Mouse (Mus musculus) monocyte, adult 2 months (primary cell): Measurements from ENCODE around the gene Sema4a.
A peak's percentile ranks its signal among the peaks of the same experiment; 100 is the strongest.

Experiments
- DNase-seq, 2 experiments: peaks; one replicate each; pipeline ENCODE4 v3.0.0; 2022; ENCODE audit warnings: low spot score in 2 of 2, low read depth in 1 of 2

Sema4a gene

GRCm38 (mm10) chr3:88460983-88461696 lies at the start of gene Sema4a:
Gene Sema4a (minus strand): TSS chr3:88461182.
- no peak for DNase-seq

GRCm38 (mm10) chr3:88509692-88510420 lies 48.9 kb upstream of the Sema4a start, which contains the start of gene Lmna:
Gene Lmna (minus strand): TSS chr3:88509956.
- peak; percentile 91 to 96 for DNase-seq

- DNase-seq = no peak
These were observed 48.3 kb upstream of the Sema4a start for GRCm38 (mm10) chr3:88509250-88509649.

GRCm38 (mm10) chr3:88505765-88506164 lies 44.8 kb upstream of the Sema4a start:
- no peak for DNase-seq

GRCm38 (mm10) chr3:88505081-88505480 lies 44.1 kb upstream of the Sema4a start:
- no peak for DNase-seq

- no peak for DNase-seq
These were observed 43.1 kb upstream of the Sema4a start for GRCm38 (mm10) chr3:88503881-88504746.

- DNase-seq = no peak
These were observed 42.5 kb upstream of the Sema4a start for GRCm38 (mm10) chr3:88503505-88503863.

- peak in 1 of 2 experiments; percentile 44 for DNase-seq
These were observed 41.9 kb upstream of the Sema4a start for GRCm38 (mm10) chr3:88502641-88503504.

GRCm38 (mm10) chr3:88502031-88502571 lies 41.1 kb upstream of the Sema4a start:
- DNase-seq = no peak

GRCm38 (mm10) chr3:88501366-88502030 lies 40.5 kb upstream of the Sema4a start:
- no peak for DNase-seq

- DNase-seq = no peak
These were observed 39.8 kb upstream of the Sema4a start for GRCm38 (mm10) chr3:88500655-88501365.

- DNase-seq = no peak
These were observed 39.1 kb upstream of the Sema4a start for GRCm38 (mm10) chr3:88500087-88500486.

GRCm38 (mm10) chr3:88499580-88499979 lies 38.6 kb upstream of the Sema4a start:
- DNase-seq = no peak

- no peak for DNase-seq
These were observed 34.9 kb upstream of the Sema4a start for GRCm38 (mm10) chr3:88495741-88496415.

- no peak for DNase-seq
These were observed 34.0 kb upstream of the Sema4a start for GRCm38 (mm10) chr3:88494836-88495628.

- DNase-seq = no peak
These were observed 33.0 kb upstream of the Sema4a start for GRCm38 (mm10) chr3:88493706-88494582.

GRCm38 (mm10) chr3:88487396-88487795 lies 26.4 kb upstream of the Sema4a start:
- no peak for DNase-seq
